Mouse (Mus musculus) hindbrain, embryonic 15.5 days (tissue): ENCODE measurements around the gene Camta1. TPM values are rescaled to one million over a fixed set of nuclear protein-coding genes. Genes with fewer than 3 reads are reported as not detected.

Experiments used
- ATAC-seq: fragments of 200-750 bp; cut with Nextera tagmentation; 2 replicates; pipeline ENCODE4 v1.8.0; 2017; ENCODE audit warnings: low read depth, moderate number of reproducible peaks, moderate TSS enrichment; ENCODE audit not compliant: low FRiP score
- H3K27ac ChIP-seq: fragments of 300-500 bp; sonication (generic); replicated peaks from 2 replicates; pipeline ENCODE4 v1.5.1; 2015; ENCODE audit warnings: mild to moderate bottlenecking, inconsistent platforms
- H3K27me3 ChIP-seq: fragments of 300-500 bp; sonication (generic); 2 replicates; pipeline ENCODE4 v1.6.1; 2015; ENCODE audit warnings: control low read depth, inconsistent platforms
- H3K36me3 ChIP-seq: fragments of 300-500 bp; sonication (generic); 2 replicates; pipeline ENCODE4 v1.6.1; 2015; ENCODE audit warnings: control low read depth, inconsistent platforms
- H3K4me1 ChIP-seq: fragments of 300-500 bp; sonication (generic); replicated peaks from 2 replicates; pipeline ENCODE4 v1.6.1; 2015; ENCODE audit warnings: control low read depth, inconsistent platforms
- H3K4me2 ChIP-seq: fragments of 300-500 bp; sonication (generic); 2 replicates; pipeline ENCODE4 v1.6.1; 2015; ENCODE audit warnings: moderate library complexity, mild to moderate bottlenecking, inconsistent platforms
- H3K4me3 ChIP-seq: fragments of 300-500 bp; sonication (generic); 2 replicates; pipeline ENCODE4 v1.5.1; 2015; ENCODE audit warnings: mild to moderate bottlenecking, inconsistent platforms
- H3K9ac ChIP-seq: fragments of 300-500 bp; sonication (generic); 2 replicates; pipeline ENCODE4 v1.6.1; 2015; ENCODE audit warnings: inconsistent platforms
- H3K9me3 ChIP-seq: fragments of 300-500 bp; sonication (generic); 2 replicates; pipeline ENCODE4 v1.6.1; 2016; ENCODE audit warnings: control low read depth, inconsistent platforms
- WGBS: fragments of 180-500 bp; shearing (Covaris S2); methylation state at CpG from one replicate; pipeline ENCODE4 v1.1.7; 2015; 5-methylcytosine and 5-hydroxymethylcytosine counted together
- polyA plus RNA-seq: library from polyadenylated mRNA; unstranded; fragments of >200 nt; fragmentation: Nextera tagmentation; extraction: Ambion mirVana; gene quantifications from 2 replicates; pipeline ENCODE4 v1.2.1, GENCODE M21; 2015

Camta1 gene
- polyA plus RNA-seq, 1 experiment from 2014 or later: 150 TPM

DNA sequence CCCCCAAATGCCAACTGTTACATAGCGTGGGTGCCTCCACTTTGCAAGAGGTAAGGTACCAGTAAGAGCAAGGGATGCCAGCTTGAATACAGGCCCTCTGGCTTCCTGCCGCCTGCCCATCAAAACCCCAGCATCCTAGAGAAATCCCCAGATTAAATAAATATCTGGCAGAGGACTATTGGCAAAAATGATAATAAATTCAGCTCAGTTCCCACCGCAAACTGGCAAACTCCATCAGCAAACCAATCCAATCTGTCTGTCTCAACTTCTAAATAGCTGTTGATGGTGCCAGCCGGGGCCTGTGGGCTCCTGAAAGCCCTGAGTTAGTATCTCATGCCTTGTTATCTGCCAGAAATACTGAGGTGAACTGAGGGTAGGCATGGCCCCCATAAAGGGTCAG lies 333.2 kb downstream of the Camta1 start:
- H3K36me3 ChIP-seq: no peaks in the 10 kb centered on the region
- H3K27me3 ChIP-seq: no peaks in the 10 kb centered on the region
- no peak overlapping the region for H3K4me2 ChIP-seq
- no peaks in the 10 kb centered on the region for H3K4me1 ChIP-seq
- no peak overlapping the region for H3K4me3 ChIP-seq
- no peak overlapping the region for H3K27ac ChIP-seq
- H3K9me3 ChIP-seq: no peaks in the 10 kb centered on the region
- ATAC-seq: no peak
- 91% methylated on average over 4 of the region's 4 CpGs for WGBS
- no peak overlapping the region for H3K9ac ChIP-seq

DNA sequence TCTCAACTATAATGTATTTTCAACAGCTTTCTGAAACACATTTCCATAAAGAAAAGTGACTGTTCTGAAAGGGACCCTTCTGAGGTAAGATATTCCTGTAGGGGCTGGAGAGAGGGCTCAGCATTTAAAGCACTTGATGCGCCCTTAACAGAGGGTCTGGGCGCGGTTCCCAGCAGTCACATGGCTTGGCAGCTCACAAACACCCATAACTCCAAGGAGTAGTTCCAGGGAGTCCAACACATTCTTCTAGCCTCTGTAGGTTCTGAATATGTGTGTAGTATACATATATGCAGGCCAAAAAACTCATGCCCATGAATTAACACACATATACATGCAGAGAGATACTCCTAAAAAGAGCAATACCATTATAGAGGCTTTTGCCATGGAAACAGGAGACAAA lies 333.9 kb downstream of the Camta1 start:
- Histone ChIP-seq H3K9ac (no peak overlapping the region), H3K27me3 (no peaks in the 10 kb centered on the region), H3K4me1 (no peaks in the 10 kb centered on the region), H3K27ac (no peak overlapping the region), H3K36me3 (no peaks in the 10 kb centered on the region), H3K9me3 (no peaks in the 10 kb centered on the region), H3K4me2 (no peak overlapping the region), H3K4me3 (no peak overlapping the region)
- WGBS: 88% methylated on average over 3 of the region's 3 CpGs
- no peak for ATAC-seq

DNA sequence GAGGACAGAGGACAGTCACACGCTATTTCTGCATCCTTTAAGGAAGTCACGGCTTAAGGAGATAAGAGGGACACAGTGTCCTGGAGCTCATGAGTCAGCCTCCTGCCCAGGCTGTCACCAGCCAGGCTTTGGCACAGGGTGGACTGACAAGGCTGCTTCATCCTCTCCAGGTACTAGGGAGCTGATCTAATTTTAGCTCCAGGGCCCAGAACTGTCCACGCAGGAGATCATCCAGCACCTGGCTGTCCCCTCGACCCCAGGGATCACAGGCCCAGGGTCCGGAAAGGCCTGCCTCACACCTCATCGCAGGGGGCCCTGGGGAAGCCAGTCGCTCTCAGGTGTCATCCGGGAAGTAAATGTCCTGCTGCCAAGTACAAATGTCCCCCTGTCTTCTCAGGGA lies 341.6 kb downstream of the Camta1 start:
- no peak overlapping the region for H3K4me2 ChIP-seq
- ATAC-seq: no peak
- no peak overlapping the region for H3K4me3 ChIP-seq
- no peaks in the 10 kb centered on the region for H3K27me3 ChIP-seq
- H3K27ac ChIP-seq: 0 out of 2 replicates have a peak overlapping the region, but pooled peaks have one; percentile 30
- H3K9ac ChIP-seq: no peak overlapping the region
- no peaks in the 10 kb centered on the region for H3K36me3 ChIP-seq
- WGBS: 32% methylated on average over 8 of the region's 8 CpGs
- H3K9me3 ChIP-seq: no peaks in the 10 kb centered on the region
- H3K4me1 ChIP-seq: peaks cover 20% of the 10 kb centered on the region

DNA sequence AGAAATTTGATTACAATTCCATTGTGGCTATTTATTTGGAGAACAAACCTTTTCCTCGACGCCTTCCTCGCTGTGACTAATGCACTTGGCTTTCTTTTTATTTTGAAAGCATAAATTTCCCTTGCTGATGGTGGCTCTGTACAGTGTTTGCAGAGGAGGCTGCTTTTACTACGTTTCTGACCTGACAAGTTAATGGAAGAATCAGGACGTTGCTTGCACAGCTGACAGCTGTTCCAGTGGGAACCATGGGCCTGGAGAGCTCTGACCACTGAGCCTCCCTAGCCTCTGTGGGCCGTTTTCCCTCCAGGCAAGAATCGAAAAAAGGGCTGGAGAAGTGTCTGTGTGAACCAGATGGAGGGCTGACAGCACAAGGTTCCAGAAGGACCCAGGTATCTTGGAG lies 342.7 kb downstream of the Camta1 start:
- H3K4me2 ChIP-seq: no peak overlapping the region
- peaks cover 20% of the 10 kb centered on the region for H3K4me1 ChIP-seq
- H3K4me3 ChIP-seq: no peak overlapping the region
- H3K27ac ChIP-seq: no peak overlapping the region
- no peaks in the 10 kb centered on the region for H3K9me3 ChIP-seq
- no peak overlapping the region for H3K9ac ChIP-seq
- 51% methylated on average over 7 of the region's 7 CpGs for WGBS
- no peaks in the 10 kb centered on the region for H3K36me3 ChIP-seq
- H3K27me3 ChIP-seq: no peaks in the 10 kb centered on the region
- ATAC-seq: no peak

DNA sequence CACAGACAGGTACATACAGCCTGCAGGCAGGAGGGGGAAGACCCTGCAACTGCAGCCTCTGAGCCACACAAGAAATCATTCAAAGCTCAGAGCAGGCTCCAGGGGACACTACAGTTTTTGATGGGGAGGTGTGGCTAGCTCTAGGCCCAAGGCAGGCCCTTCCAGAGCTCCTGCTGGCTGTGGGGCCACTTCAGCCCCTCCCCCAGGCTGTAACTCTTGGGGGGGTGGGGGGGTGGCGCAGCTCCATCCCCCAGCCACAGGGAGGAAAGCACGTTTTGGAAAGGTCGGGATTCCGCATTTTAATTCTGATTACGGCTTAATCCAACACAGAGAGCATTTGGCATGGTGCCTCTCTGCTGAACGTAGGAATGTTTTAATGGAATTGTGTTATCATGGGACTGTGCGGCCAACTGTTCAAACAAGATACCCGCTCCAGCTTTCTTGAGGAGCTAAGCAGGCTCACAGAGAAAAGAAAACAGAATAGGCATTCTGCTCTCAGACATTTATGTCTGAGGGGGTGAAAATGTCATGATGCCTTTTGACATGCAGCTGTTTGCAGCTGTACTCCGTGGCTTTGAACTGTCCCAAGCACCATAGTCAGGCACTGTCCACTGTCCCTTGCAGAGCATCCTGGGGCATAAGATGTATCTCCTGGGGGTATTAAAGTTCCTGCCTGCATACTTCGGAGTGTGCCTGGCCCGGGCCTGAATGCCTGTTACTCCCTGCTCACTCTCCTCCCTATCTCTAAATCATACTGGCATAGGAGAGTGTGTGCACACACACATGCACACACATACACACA lies 344.5 kb downstream of the Camta1 start:
- peaks cover 20% of the 10 kb centered on the region for H3K4me1 ChIP-seq
- peak; percentile 32; the same call in 1 of the 2 replicates for ATAC-seq
- peak overlapping the region; percentile 71 for H3K27ac ChIP-seq
- WGBS: 17% methylated on average over 11 of the region's 11 CpGs
- no peak overlapping the region for H3K4me2 ChIP-seq
- H3K27me3 ChIP-seq: no peaks in the 10 kb centered on the region
- no peaks in the 10 kb centered on the region for H3K36me3 ChIP-seq
- H3K4me3 ChIP-seq: no peak overlapping the region
- H3K9me3 ChIP-seq: no peaks in the 10 kb centered on the region
- no peak overlapping the region for H3K9ac ChIP-seq

DNA sequence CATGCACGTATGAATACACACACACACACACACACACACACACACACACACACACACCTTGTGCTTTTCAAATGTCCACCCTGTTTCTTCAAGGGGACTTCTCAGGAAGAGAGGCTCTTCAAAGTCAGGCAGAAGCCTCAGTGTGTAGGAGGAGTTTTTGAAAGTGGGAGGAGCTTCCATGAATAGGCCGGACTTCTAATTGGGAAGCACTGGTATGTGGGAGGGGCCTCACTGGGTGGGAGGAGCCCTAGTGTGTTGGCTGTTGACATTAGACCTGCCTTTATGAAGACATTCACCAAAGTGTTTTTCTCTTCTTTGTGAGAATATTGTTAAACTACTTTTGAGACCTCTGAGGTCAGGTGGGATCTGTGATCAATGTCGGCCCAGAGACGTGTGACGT lies 346.4 kb downstream of the Camta1 start:
- Histone ChIP-seq H3K27ac (no peak overlapping the region), H3K4me3 (no peak overlapping the region), H3K27me3 (no peaks in the 10 kb centered on the region), H3K36me3 (no peaks in the 10 kb centered on the region), H3K4me2 (no peak overlapping the region), H3K9ac (no peak overlapping the region), H3K4me1 (peaks cover 17% of the 10 kb centered on the region), H3K9me3 (no peaks in the 10 kb centered on the region)
- 82% methylated on average over 5 of the region's 5 CpGs for WGBS
- no peak for ATAC-seq

DNA sequence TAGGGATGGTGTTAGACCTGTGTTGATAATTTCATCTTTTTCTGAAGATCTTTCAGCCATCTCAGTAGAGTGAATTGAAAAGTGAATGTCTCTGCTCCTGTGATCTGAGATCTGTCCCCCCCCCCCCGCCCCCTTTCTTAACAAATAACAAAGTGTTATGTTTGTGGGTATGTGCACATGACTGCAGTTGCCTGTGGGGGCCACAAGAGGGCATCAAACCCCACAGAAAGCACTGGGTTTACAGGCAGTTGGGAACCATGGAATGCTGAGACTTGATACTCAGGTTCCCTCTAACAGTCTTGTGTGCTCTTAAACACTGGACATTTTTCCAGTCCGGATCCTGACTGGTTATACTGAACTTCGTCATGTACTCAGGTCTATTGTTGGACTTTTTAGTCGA lies 350.6 kb downstream of the Camta1 start:
- Histone ChIP-seq H3K4me3 (no peak overlapping the region), H3K36me3 (no peaks in the 10 kb centered on the region), H3K9me3 (no peaks in the 10 kb centered on the region), H3K27ac (no peak overlapping the region), H3K4me2 (no peak overlapping the region), H3K27me3 (no peaks in the 10 kb centered on the region), H3K9ac (no peak overlapping the region), H3K4me1 (no peaks in the 10 kb centered on the region)
- 89% methylated on average over 4 of the region's 4 CpGs for WGBS
- ATAC-seq: no peak

DNA sequence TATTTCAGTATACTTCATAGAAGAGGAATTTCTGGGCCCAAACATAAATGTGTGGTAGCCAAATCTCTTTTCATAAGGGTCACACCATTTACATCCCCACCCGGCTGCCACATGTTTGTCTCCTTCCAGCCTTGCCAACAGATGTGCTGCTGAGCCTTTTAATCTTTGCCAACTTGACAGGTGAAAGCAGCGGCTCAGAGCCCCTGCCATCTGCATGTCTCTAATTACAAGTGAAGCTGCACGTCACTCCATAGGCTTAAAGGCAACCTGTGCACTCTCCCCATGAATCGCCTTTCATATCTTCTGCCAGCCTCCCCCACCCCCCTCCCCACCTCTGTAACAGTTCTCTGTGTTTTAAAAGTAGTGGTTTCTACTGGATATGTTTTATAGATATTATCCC lies 351.3 kb downstream of the Camta1 start:
- 54% methylated on average over 4 of the region's 4 CpGs for WGBS
- H3K4me3 ChIP-seq: no peak overlapping the region
- 0 out of 2 replicates have a peak, but pooled peaks cover 2% of the 10 kb centered on the region for H3K4me1 ChIP-seq
- H3K4me2 ChIP-seq: no peak overlapping the region
- H3K27ac ChIP-seq: no peak overlapping the region
- no peaks in the 10 kb centered on the region for H3K36me3 ChIP-seq
- H3K9ac ChIP-seq: no peak overlapping the region
- H3K9me3 ChIP-seq: no peaks in the 10 kb centered on the region
- H3K27me3 ChIP-seq: no peaks in the 10 kb centered on the region
- no peak for ATAC-seq

DNA sequence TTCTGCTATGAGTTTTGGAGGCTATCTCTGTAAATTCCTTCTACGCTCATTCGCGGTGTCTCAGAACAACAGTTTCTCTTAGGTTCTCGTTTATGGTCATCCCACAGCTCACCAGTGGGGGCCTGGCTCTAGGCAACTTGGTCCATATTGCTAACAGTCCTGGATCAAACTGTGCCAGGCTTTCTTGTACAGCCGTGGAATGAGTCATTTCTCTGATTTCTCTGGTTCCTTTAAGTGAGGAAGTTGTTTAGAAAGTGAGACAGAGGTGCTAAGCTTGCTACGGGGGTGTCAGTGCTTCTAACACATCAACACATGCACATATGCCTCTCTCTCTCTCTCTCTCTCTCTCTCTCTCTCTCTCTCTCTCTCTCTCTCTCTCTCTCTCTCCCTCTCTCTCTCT lies 355.0 kb downstream of the Camta1 start:
- no peak for ATAC-seq
- Histone ChIP-seq H3K9ac (no peak overlapping the region), H3K27ac (no peak overlapping the region), H3K4me1 (0 out of 2 replicates have a peak, but pooled peaks cover 3% of the 10 kb centered on the region), H3K4me3 (no peak overlapping the region), H3K9me3 (no peaks in the 10 kb centered on the region), H3K27me3 (no peaks in the 10 kb centered on the region), H3K4me2 (no peak overlapping the region), H3K36me3 (no peaks in the 10 kb centered on the region)
- WGBS: 83% methylated on average over 6 of the region's 6 CpGs

DNA sequence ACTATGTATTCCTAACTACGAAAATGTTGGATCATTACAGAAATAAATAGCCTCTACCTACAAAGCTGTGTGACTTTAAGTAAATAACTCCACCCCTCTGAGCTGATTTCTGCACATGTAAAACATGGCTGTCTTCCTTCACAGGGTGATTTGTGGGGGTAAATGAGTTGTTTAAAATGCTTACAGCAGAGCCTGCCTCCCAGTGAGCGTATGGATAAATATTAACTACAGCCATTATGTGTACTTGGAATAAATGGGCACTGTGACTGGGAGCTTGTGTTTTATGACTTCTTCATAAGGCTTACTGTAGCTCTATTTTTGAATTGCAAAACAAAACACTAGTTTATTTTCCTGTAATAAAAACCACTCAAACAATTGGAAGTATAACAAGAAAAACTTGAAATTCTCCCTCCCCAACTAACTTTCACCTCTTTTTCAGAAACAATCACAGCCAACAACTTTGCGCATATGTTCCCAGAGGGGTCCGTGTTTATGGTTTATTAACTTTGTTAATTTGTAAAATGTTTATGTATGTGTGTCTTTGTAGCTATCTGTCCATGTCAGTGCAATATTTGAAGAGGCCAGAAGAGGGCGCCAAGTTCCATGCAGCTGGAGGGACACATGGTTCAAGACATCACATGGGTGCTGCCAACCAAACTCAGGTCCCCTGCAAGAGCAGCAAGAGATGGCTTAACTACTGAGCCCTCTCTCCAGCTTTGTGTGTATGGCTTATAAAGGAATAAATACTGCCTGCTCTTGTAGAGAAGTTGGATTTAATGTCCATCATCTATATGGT lies 363.0 kb downstream of the Camta1 start:
- Histone ChIP-seq H3K36me3 (no peaks in the 10 kb centered on the region), H3K4me3 (no peak overlapping the region), H3K9me3 (no peaks in the 10 kb centered on the region), H3K27me3 (no peaks in the 10 kb centered on the region), H3K9ac (no peak overlapping the region), H3K4me1 (peaks cover 3% of the 10 kb centered on the region; the same call in 1 of the 2 replicates), H3K4me2 (no peak overlapping the region), H3K27ac (no peak overlapping the region)
- no peak for ATAC-seq
- 81% methylated on average over 5 of the region's 5 CpGs for WGBS

DNA sequence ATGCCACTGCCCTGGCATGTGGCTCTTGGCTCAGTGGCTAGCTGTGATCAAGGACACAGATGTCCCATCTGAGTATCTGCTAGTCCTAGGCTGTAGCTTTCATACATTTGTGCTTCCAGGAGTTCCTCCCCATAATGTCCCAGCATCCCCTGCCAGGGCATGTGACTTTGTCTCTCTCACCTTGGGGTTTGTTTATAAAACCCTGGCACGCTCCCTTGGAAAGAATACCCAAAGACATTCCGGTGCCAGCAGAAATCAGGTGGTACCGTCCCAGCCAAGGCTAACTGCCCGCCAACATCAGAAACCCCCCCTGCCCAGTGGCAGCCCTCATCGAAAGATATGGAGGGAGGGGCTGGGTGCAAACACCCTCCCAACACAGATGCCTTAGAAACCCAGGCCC lies 365.1 kb downstream of the Camta1 start:
- H3K9ac ChIP-seq: no peak overlapping the region
- WGBS: 89% methylated on average over 5 of the region's 5 CpGs
- H3K9me3 ChIP-seq: no peaks in the 10 kb centered on the region
- no peak overlapping the region for H3K4me2 ChIP-seq
- H3K27me3 ChIP-seq: no peaks in the 10 kb centered on the region
- H3K27ac ChIP-seq: no peak overlapping the region
- H3K4me1 ChIP-seq: peaks cover 3% of the 10 kb centered on the region; the same call in 1 of the 2 replicates
- no peak for ATAC-seq
- H3K4me3 ChIP-seq: no peak overlapping the region
- H3K36me3 ChIP-seq: no peaks in the 10 kb centered on the region

DNA sequence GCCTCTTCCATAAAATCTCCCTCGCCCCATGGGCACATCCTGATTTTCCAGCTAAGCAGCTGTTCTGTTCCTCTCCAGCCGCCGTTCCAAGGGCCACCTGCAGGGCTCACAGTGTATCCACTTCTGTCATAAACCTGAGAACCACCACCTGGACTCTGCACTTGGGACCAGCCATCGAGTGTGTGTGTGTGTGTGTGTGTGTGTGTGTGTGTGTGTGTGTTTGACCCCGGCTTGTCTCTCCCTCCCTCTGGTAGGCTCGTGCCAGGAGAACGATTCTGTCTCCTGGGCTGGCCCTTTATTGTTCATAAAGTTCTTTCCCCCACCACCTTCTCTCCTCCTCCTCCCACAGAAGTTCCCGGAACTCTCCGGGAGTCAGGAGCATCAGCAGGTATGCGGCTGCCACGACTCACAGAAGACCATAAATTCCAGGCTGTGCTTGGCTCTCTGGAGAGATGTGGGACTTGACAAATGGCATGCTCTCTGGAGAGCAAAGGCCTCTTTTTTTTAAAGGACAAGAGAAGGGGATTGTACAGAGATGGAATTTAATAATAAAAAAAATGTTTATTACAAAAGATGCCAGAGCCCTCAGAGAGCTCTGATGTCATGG lies 366.3 kb downstream of the Camta1 start:
- H3K36me3 ChIP-seq: no peaks in the 10 kb centered on the region
- ATAC-seq: no peak
- H3K4me3 ChIP-seq: no peak overlapping the region
- no peak overlapping the region for H3K27ac ChIP-seq
- 63% methylated on average over 11 of the region's 11 CpGs for WGBS
- no peaks in the 10 kb centered on the region for H3K9me3 ChIP-seq
- H3K9ac ChIP-seq: no peak overlapping the region
- H3K4me2 ChIP-seq: no peak overlapping the region
- no peaks in the 10 kb centered on the region for H3K27me3 ChIP-seq
- H3K4me1 ChIP-seq: peaks cover 3% of the 10 kb centered on the region; the same call in 1 of the 2 replicates
